Mouse (Mus musculus): ENCODE measurements around the gene Pigr. TPM values are rescaled to one million over a fixed set of nuclear protein-coding genes. Genes with fewer than 3 reads are reported as not detected.

Pigr gene
- polyA plus RNA-seq, 1 experiment: 0.17 TPM

DNA sequence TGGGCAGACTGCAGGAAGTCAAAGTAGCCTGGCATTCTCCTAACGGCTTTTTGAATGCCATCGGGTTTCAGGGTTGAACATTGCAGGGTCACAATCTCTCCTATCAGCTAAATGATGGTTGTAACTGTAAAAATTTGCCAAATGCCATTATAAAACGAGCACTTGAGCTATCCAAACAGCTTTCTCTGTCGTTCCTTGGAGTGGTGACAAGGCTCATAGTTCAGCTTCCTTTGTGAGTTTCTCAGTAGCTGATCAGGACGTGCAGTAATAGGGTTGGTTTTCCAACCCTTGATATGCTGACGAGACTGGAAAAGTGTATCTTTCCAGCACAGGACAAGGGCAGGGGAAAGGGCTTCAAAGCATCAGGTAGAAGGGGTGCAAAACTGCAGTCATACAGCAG, 28.4 kb upstream of the Pigr start:
- TF ChIP-seq POLR2A (IDR thresholded peaks at IDR 0.05; ENCODE audit: control insufficient read depth, low read depth, low read length) (no peak), CTCF (IDR thresholded peaks at IDR 0.05; ENCODE audit: control insufficient read depth, insufficient read depth, insufficient replicate concordance, low read depth, low read length) (no peak)
- H3K27ac ChIP-seq (ENCODE audit: control insufficient read depth, insufficient read depth, low read depth, low read length): no peak overlapping the region
- no peaks in the 10 kb centered on the region for H3K27me3 ChIP-seq (ENCODE audit: control insufficient read depth, insufficient read depth, low read length)
- H3K4me3 ChIP-seq (ENCODE audit: control insufficient read depth, low read depth, low read length): no peak overlapping the region
- no peaks in the 10 kb centered on the region for H3K36me3 ChIP-seq (ENCODE audit: control insufficient read depth, insufficient read depth, low read length)
- H3K4me1 ChIP-seq (ENCODE audit: control insufficient read depth, insufficient read depth, low read length): no peaks in the 10 kb centered on the region

DNA sequence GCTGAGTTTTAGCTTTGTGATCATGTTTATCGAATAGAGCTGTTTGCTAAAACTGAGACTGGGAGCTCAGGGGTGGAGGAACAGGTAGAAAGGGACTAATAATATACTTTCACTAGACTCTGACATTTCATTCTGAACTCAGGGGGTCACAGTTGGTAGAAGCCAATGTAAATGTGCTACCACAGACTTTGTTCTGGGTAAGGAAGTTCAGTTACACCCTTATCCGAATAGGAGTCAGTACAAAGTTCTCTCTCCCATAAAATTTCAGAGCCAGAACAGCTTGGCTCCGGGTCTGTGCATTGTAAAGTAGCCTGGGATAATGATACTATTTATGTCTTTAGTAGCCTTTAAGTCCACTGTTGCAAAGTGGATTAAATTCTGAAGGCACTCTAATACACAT, 27.9 kb upstream of the Pigr start:
- Histone ChIP-seq H3K4me3 (ENCODE audit: control insufficient read depth, low read depth, low read length) (no peak overlapping the region), H3K27me3 (ENCODE audit: control insufficient read depth, insufficient read depth, low read length) (no peaks in the 10 kb centered on the region), H3K27ac (ENCODE audit: control insufficient read depth, insufficient read depth, low read depth, low read length) (no peak overlapping the region), H3K4me1 (ENCODE audit: control insufficient read depth, insufficient read depth, low read length) (no peaks in the 10 kb centered on the region), H3K36me3 (ENCODE audit: control insufficient read depth, insufficient read depth, low read length) (no peaks in the 10 kb centered on the region)
- TF ChIP-seq CTCF (IDR thresholded peaks at IDR 0.05; ENCODE audit: control insufficient read depth, insufficient read depth, insufficient replicate concordance, low read depth, low read length) (no peak), POLR2A (IDR thresholded peaks at IDR 0.05; ENCODE audit: control insufficient read depth, low read depth, low read length) (no peak)

- H3K4me3 ChIP-seq (ENCODE audit: control insufficient read depth, low read depth, low read length): no peak overlapping the region
- no peaks in the 10 kb centered on the region for H3K4me1 ChIP-seq (ENCODE audit: control insufficient read depth, insufficient read depth, low read length)
- H3K36me3 ChIP-seq (ENCODE audit: control insufficient read depth, insufficient read depth, low read length): no peaks in the 10 kb centered on the region
- H3K27me3 ChIP-seq (ENCODE audit: control insufficient read depth, insufficient read depth, low read length): no peaks in the 10 kb centered on the region
- TF ChIP-seq POLR2A (IDR thresholded peaks at IDR 0.05; ENCODE audit: control insufficient read depth, low read depth, low read length): no peak
- TF ChIP-seq CTCF (IDR thresholded peaks at IDR 0.05; ENCODE audit: control insufficient read depth, insufficient read depth, insufficient replicate concordance, low read depth, low read length): no peak
- no peak overlapping the region for H3K27ac ChIP-seq (ENCODE audit: control insufficient read depth, insufficient read depth, low read depth, low read length)
These were observed 27.1 kb upstream of the Pigr start for GRCm38 (mm10) chr1:130799399-130799798.

- Histone ChIP-seq H3K27me3 (ENCODE audit: control insufficient read depth, insufficient read depth, low read length) (no peaks in the 10 kb centered on the region), H3K36me3 (ENCODE audit: control insufficient read depth, insufficient read depth, low read length) (no peaks in the 10 kb centered on the region), H3K27ac (ENCODE audit: control insufficient read depth, insufficient read depth, low read depth, low read length) (no peak within 1 kb of the TSS), H3K4me1 (ENCODE audit: control insufficient read depth, insufficient read depth, low read length) (no peaks in the 10 kb centered on the region), H3K4me3 (ENCODE audit: control insufficient read depth, low read depth, low read length) (no peak within 1 kb of the TSS)
- TF ChIP-seq POLR2A (IDR thresholded peaks at IDR 0.05; ENCODE audit: control insufficient read depth, low read depth, low read length) (no peak), CTCF (IDR thresholded peaks at IDR 0.05; ENCODE audit: control insufficient read depth, insufficient read depth, insufficient replicate concordance, low read depth, low read length) (no peak)
These were observed 25.9 kb upstream of the Pigr start, which contains the start of gene Fcamr for GRCm38 (mm10) chr1:130800602-130801001. Gene Fcamr (plus strand): TSS chr1:130800902.

DNA sequence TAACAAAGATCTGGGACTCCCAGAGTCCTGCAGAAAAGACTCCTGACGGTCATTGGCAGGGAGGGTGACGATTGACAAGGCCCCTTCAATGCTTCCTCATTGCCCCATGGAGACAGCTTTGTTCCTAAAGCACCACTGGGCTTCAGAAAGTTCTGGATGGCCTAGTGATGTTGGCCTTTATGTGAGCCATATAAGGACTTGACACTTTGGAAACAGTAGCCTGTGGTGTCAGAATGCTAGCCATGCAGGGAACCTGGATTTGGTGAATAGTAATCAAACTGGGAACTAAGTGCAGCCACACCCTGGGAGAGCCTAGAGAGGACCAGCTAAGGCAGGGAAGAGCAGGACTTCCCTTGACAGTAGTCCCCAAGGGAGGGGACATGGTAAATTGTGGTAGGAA, 25.0 kb upstream of the Pigr start:
- H3K27ac ChIP-seq (ENCODE audit: control insufficient read depth, insufficient read depth, low read depth, low read length): no peak overlapping the region
- TF ChIP-seq POLR2A (IDR thresholded peaks at IDR 0.05; ENCODE audit: control insufficient read depth, low read depth, low read length) (no peak), CTCF (IDR thresholded peaks at IDR 0.05; ENCODE audit: control insufficient read depth, insufficient read depth, insufficient replicate concordance, low read depth, low read length) (no peak)
- H3K4me3 ChIP-seq (ENCODE audit: control insufficient read depth, low read depth, low read length): no peak overlapping the region
- no peaks in the 10 kb centered on the region for H3K4me1 ChIP-seq (ENCODE audit: control insufficient read depth, insufficient read depth, low read length)
- no peaks in the 10 kb centered on the region for H3K36me3 ChIP-seq (ENCODE audit: control insufficient read depth, insufficient read depth, low read length)
- H3K27me3 ChIP-seq (ENCODE audit: control insufficient read depth, insufficient read depth, low read length): no peaks in the 10 kb centered on the region

- no peak for TF ChIP-seq POLR2A (IDR thresholded peaks at IDR 0.05; ENCODE audit: control insufficient read depth, low read depth, low read length)
- no peak for TF ChIP-seq CTCF (IDR thresholded peaks at IDR 0.05; ENCODE audit: control insufficient read depth, insufficient read depth, insufficient replicate concordance, low read depth, low read length)
- H3K27ac ChIP-seq (ENCODE audit: control insufficient read depth, insufficient read depth, low read depth, low read length): no peak overlapping the region
- H3K36me3 ChIP-seq (ENCODE audit: control insufficient read depth, insufficient read depth, low read length): no peaks in the 10 kb centered on the region
- no peak overlapping the region for H3K4me3 ChIP-seq (ENCODE audit: control insufficient read depth, low read depth, low read length)
- no peaks in the 10 kb centered on the region for H3K27me3 ChIP-seq (ENCODE audit: control insufficient read depth, insufficient read depth, low read length)
- H3K4me1 ChIP-seq (ENCODE audit: control insufficient read depth, insufficient read depth, low read length): no peaks in the 10 kb centered on the region
These were observed 23.5 kb upstream of the Pigr start for GRCm38 (mm10) chr1:130802976-130803375.

DNA sequence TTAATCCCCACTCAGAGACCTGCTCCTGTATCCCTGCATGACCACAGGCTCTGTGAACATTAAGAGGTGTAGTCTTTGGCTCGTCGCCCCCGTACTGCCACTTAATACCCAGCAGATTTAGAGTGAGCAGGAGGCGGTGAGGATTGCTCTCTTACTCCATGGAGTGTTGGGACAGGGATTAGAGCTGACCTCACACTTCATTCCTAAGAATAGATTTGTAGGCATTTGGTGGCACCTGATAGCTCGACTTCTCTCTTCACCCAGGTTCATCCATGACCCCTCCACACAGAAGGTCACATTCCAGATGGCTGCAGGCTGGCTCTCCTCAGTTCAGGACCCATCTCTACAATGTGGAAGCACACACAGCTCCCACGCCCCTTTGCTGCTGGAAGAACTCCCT, 22.2 kb upstream of the Pigr start:
- Histone ChIP-seq H3K4me1 (ENCODE audit: control insufficient read depth, insufficient read depth, low read length) (no peaks in the 10 kb centered on the region), H3K4me3 (ENCODE audit: control insufficient read depth, low read depth, low read length) (no peak overlapping the region), H3K36me3 (ENCODE audit: control insufficient read depth, insufficient read depth, low read length) (no peaks in the 10 kb centered on the region), H3K27me3 (ENCODE audit: control insufficient read depth, insufficient read depth, low read length) (no peaks in the 10 kb centered on the region), H3K27ac (ENCODE audit: control insufficient read depth, insufficient read depth, low read depth, low read length) (no peak overlapping the region)
- TF ChIP-seq POLR2A (IDR thresholded peaks at IDR 0.05; ENCODE audit: control insufficient read depth, low read depth, low read length): no peak
- no peak for TF ChIP-seq CTCF (IDR thresholded peaks at IDR 0.05; ENCODE audit: control insufficient read depth, insufficient read depth, insufficient replicate concordance, low read depth, low read length)

DNA sequence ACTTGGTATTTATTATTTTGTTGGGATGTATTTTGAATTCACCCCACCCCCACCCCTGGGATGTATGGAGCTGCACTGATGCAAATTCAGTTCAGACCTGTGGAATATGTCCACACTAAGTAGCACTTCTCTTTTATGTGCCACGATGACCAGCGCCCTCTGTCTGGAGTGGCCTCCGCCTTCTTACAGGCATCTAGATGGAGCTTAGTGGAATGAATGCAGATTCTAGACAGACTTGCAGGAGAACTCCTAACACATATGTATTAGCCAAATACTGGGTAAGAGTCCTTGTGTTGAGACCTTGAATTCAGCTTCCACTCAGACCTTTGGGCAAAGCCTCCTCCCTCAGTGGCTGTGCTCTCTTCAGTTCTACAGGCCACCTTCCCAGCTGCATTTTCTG, 15.6 kb upstream of the Pigr start:
- H3K4me3 ChIP-seq (ENCODE audit: control insufficient read depth, low read depth, low read length): no peak overlapping the region
- no peaks in the 10 kb centered on the region for H3K4me1 ChIP-seq (ENCODE audit: control insufficient read depth, insufficient read depth, low read length)
- TF ChIP-seq CTCF (IDR thresholded peaks at IDR 0.05; ENCODE audit: control insufficient read depth, insufficient read depth, insufficient replicate concordance, low read depth, low read length) (no peak), POLR2A (IDR thresholded peaks at IDR 0.05; ENCODE audit: control insufficient read depth, low read depth, low read length) (no peak)

More for the DNA sequence above, 15.6 kb upstream of the Pigr start:
- Histone ChIP-seq H3K27me3 (ENCODE audit: control insufficient read depth, insufficient read depth, low read length) (no peaks in the 10 kb centered on the region), H3K36me3 (ENCODE audit: control insufficient read depth, insufficient read depth, low read length) (no peaks in the 10 kb centered on the region), H3K27ac (ENCODE audit: control insufficient read depth, insufficient read depth, low read depth, low read length) (no peak overlapping the region)
